Mouse (Mus musculus) urinary bladder, postnatal 10 days (tissue): ENCODE data around the gene Polr3b.

Experiments
- DNase-seq: peaks from one replicate; pipeline ENCODE4 v3.0.0; 2022; ENCODE audit warnings: low spot score

Gene Polr3b

DNA sequence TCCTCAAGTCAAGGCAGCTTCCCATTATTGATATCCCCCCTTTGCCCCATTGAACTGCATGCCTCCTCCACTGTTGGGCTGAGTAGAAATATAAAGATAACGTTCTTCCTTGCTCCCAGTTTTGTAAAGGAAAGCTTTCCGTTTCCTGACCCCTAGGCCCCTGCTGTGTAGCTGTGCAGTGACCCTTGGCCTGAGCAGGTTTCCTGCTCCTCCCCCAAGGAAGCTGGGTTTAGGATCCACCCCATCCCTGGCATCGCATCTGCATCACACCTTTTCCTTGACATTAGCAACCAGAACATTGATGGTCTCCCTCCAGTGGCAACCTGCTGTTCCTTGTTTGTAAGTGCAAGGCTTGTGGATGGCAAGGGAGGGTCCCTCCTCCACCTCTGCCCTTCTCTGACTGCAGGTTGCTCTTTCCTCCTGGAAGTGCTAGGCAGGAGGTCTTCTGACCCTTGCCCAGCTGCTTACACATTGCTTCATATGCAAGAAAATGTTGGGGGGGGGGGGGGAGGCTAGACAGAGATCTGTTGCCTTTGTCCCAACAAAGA is 43.7 kb downstream of the Polr3b start:
- DNase-seq, result no peak

DNA sequence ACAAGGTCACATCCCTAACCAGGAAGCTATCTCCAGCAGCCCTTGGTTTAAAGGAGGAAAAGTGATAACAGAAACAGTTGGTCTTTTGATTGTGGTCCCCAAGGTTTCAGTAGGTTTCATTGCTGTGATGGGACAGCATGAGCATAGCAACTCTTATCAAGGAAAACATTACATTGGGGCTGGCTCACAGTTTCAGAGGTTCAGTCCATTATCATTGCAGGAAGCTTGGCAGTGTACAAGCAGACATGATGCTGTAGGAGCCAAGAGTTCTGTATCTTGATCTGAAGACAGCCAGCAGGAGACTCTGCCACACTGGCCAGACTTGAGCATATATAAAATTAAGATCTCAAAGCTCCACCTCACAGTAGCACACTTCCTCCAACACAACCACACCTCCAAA is 53.6 kb downstream of the Polr3b start:
- no peak for DNase-seq

DNA sequence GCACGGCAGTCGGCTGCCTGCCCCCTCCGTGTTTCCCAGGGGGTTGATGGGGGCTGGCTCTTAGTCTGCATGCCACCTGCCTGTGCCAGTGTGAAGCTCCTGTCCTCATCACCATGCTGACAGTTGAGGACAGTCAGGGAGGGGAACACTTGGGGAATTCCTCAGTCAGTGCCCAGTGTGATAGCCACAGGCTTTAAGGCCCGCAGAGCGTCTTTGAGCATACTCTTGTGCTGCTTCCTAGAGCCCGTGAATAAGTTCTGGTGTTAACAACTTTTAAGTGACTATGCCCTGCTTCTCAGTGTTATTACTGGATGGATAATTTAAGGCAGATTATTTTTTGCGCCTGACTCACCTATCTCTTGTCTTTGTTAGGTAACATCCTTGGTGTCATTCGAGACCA is 54.4 kb downstream of the Polr3b start:
- no peak for DNase-seq

DNA sequence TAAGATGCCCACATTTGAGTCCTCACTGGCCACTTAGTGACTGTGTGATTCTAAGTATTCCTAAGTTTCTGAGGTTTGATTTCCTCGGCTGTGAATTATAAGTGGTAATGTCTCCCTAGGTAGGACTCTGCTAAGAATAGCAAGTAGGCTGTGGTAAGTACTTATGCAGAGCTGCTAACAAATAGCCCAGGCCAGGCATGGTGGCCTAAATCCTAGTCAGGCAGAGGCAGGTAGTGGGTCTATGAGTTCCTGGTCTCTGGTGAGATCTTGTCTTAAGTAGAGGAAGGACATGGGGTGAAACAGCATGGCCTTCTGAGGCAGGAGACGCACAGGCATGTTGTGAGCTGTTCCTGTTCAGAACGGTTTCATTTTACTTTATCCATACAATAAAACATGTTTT is 55.8 kb downstream of the Polr3b start:
- DNase-seq, result no peak

DNA sequence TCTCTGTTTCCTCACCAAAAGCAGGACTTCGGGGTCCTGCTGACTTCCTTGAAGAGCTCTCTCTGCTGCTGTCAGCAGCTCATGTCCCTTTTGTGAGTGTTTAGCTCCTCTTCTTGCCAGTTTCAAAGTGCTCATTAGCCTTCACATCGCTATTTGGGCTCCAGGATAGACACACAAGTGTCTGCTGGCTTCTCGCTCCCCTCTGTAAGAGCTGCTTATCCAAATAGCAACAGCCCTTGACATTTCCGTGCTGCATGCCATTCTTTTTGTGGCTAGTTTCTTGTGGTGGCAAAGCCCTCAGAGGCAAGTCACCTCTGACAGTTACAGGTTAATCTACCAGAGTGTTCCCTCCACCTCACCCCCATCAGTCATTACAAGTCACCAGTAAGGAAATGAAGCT is 56.3 kb downstream of the Polr3b start:
- no peak for DNase-seq

DNA sequence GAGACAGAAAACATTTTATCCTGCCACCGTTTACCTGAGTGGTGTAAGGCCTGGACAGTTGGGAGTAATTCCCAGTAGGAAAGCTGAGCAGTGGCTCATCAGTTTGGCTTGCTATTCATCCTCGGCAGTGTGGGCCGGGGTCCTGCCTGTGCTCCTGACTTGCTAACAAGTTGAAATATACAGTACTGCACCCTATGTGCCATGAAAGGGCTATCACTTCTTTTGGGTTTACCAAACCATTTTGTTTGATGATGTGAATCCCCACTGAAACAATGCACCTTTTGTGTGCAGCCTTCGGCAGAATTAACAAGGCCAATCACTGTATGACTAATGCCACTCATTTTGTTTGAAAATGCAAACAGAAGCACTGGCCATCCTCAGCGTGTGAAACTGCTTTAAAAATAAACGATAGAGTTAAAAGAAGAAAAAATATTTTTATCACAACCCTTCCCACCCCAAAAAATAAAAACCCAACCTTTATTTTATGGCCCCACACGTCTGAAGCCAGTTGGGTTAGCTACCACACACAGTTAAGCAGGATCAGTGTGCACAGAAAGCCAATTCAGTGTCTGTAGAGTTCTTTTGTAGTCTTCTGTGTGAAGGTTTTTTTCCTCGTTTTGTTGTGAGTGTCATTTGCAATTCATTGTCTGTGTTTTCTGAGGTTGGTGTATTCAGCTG is 63.5 kb downstream of the Polr3b start:
- no peak for DNase-seq

DNA sequence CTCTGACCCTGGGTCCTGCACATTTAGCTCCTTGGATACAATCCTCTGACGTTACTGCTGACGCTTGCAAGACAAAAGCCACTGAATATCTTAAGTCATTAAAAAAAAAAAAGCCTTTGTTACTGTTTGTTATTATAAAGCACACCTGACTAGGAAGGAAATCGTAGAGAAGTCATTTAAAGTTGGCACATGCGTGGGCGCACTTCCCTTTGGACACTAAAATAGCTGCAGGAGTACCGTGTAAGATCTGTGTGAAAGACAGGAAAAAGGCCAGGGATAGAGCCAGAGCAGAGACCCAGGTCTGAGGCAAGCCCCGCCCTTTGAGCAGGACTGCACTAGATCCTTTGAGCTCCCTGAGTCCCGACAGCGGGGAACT is 64.0 kb downstream of the Polr3b start:
- no peak for DNase-seq

DNA sequence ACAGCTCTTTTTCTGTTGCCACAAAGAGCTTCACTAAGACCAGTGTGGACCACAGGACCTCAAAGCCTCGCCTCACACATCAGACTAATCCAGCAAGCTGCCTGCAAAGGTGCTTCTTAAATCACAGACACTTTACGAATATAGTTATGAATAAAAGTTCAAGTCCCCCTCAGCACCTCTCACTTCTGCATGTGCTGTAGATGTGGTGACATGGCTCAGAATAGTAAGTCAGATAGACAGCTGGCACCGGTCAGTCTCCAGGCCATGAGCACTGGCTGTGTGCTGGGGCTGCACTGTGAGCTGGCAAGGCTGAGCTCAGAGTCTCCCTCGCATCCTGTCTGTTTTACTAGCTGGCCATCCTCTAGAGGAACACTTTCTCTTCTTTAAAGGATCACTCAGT is 64.6 kb downstream of the Polr3b start:
- no peak for DNase-seq

DNA sequence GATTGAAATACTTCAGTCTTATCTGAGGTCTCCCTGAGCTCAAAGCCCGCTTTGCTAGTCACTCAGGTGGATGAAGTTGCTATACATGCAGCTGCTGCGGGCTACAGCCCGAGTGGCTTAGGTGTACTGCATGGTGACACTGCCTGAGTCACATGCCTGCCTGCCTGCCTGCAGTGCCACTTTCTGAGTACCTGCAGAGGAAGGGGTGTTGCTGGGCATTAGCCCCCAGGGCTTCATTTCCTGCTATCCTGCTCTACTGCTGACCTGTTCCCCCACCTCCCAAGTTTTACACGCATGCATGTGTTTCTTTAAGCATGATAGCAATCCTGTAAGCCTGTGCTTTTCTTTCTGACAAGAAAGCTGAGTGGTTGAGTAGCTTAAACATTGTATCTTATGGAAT is 65.6 kb downstream of the Polr3b start:
- DNase-seq, result no peak

DNA sequence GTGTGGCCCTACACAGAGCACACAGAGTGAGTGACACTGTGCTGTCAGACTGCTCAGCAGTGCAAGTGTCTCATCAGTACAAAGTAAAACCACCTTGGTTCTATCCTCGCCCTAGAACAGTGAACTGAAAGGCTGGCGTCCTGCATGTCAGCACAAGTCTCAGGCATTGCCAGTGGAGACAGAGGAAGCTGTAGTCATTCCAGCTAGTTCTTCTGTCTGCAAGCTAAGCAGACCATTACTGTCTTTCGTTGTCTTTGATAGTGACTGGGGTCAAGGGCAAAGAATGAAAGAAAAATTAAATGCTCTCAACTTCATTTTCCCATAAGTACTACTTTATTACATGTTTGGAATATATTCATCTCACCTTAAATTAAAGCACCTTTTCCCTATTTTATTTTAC is 67.8 kb downstream of the Polr3b start:
- DNase-seq, result no peak

DNA sequence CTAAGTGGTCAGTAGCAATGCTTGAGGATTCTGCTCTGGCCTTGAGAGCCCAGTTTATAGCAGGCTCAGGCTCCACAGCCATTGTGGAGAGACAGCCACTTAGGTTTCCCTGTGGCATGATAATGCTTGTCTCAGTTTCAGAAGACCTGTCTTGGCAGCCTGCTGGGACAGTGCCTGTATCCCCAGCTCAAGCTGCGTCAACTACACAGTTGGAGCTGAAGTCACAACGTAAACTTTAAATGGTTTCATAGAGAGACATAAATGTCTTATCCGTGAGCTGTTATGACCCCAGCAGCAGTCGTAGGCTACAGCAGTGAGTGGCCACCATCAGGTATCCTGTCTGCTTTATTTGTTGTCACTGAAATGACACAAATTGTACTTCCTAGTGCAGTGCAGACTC is 68.7 kb downstream of the Polr3b start:
- DNase-seq, result no peak

DNA sequence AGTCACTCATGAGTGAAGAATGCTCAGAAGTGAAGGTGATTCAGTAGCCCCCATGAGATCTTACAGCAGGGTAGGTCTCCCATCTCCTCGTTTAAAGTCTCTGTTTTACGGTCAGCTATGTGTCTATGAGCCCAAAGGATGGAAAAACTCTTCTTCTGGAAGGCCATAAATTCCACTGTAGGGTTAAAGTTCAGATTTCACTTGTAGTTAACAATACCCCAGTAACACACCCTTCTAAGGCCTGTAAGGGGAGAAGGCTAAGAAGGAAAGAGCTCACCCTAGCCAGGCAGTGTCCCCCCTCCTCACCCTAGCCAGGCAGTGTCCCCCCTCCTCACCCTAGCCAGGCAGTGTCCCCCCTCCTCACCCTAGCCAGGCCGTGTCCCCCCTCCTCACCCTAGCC is 69.6 kb downstream of the Polr3b start:
- no peak for DNase-seq

DNA sequence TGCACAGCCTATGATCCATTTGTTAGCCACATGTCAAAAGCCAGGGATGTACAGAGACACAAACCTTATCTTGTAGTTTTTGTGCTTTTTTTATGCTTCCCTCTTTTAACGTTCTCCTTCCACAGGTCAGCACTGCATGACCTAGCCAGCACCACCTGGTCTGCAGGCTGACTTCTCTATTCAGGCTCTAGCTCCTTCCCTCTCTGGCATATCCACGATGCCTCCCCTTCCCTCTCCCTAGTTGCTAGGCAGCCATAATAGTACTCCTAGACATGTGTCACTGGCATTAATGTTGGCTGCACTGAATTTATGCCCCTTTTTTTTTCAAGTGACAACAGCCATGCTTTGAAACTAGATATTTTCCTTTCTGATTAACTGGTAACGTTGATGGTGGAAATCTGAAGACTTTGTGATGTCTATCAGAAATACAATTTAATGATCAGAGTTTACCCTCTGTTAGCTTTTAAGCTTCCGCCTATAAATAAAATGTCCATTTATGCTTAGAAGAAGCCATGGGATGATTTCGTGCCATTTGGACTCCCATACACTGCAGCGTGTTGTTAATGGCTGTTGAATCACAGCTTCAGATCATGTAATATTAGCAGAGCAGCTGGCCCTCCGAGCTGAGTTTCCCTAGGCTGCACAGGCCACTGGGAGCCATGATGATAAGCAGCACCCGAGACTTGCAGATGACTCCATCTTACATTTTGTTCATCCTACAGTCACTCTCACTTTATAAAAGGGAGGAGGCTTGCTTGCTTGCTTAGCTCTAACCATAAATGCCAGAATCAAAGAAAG is 71.9 kb downstream of the Polr3b start:
- no peak for DNase-seq

DNA sequence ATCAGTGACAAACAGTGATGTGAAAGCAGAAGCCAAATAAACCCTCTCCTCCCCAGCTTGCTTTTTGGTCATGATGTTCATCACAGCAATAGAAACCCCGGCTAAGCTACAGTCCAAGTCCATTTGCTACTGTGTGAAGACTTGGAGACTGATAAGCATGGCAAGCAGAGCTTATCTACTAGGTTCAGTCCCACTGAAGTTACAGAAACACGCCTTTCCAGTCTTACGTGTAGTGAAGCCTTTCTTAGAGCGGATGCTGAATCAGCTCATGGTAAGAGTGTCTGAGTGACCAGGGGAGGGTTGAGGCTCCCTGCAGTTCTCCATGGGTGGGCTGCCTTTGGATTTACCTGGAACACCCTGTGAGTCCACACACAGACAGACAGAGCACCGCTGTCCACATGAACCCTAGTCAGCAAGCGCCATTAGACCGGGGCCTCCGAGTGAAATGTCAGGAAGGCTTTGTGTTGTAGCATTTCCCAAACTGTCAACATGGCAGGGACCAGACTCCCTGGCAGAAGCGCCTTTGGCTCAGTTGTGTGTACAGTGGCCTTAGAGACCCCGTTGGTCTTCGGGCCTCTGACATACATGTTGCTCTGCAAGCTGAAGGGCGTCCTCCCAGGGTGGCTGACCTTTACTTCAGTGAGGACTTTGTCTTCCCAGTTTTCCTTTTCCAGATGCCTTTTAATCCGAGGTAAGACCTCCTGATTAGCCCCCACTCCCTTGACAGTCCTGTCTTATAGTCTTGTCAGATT is 78.3 kb downstream of the Polr3b start:
- no peak for DNase-seq

DNA sequence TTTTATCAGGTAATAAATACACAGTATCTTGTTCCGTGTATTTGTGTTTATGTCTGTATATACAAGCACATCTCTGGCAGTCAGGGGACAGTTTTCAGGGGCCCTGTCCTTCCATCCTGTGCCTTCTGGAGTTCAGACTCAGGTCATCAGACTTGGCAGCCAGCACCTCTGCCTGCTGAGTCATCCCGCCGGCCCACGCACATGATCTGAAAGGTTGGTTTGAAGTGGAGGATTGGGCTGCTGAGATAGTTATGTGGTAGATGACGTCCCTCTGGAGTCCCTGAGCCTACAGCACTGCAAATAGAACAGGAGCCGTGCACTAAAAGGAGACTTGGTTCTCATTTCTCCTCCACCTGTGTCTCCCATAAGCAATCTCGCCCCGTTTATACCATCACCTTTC is 79.0 kb downstream of the Polr3b start:
- no peak for DNase-seq

DNA sequence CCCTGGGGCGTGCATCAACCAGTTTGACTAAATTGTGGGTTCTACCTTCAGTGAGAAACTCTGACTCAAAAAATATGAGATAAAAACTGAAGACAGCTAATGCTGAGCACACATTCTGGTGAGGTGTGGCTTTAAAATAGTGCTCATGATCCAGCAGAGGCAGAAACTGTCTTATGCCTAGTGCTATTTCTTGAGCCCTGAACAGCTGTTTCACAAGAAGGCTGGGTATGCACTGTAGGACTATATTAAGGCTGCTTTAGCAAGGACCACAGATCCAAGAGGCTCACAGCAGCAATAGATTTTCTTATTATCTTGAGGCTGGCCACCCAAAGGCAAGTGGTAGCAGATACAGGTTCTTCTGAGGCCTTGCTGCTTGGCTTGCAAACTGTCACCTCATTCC is 80.0 kb downstream of the Polr3b start:
- no peak for DNase-seq

DNA sequence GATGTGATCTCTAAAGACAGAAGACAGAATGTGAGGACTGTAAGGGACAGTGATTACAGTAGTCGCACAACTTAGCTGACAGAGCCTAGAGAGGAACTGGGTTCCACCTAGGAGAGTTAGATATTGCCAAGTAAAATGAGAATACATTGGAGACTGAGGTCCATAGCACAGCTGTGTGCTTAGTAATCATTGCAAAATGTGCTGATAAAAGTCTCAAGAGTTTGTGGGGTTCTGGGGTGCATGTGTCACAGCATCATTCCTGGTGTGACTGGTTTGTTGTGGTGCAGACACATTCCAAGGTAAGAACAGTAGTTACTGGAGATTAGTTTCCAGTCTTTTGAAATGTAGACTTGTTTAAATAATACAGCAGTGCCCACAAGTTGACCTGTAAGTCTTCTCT is 82.5 kb downstream of the Polr3b start:
- no peak for DNase-seq

DNA sequence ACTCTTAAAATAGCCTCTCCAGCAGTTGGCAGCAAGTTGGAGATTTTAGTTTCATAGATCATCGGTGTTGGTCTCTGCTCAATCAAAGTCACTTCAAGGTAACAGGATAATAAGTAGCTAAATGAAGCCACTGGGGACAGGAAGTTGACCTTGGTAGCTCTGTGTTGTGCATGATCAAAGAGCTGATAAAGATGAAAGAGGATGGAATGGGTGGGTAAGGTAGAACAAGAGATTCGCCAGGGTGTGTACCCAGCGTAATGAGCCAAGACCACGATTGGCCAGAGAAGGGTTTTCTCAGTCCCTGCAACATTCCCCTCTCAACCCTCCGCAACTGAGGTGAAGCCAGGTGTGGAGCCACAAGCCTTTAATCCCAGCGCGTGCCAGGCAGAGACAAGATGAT is 83.1 kb downstream of the Polr3b start:
- no peak for DNase-seq

DNA sequence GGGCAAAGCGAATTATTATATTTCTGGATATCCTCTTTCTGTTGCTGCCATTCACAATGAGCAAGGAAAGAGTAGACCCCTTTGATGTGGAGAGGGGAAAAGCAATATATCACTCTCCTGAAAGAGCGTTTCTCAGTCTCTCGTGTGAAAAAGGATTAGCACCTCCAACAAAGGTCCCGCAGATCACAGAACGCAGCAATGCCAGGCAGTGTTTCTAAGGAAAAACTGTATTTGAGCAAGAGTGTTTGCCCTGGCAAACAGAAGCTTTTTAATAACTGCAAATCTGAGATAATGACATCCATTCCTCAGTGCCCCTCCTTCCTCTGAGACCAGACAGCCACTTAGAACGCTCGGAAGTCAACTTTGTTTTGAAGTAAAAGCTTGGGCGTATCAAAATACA is 84.5 kb downstream of the Polr3b start:
- DNase-seq, result no peak

DNA sequence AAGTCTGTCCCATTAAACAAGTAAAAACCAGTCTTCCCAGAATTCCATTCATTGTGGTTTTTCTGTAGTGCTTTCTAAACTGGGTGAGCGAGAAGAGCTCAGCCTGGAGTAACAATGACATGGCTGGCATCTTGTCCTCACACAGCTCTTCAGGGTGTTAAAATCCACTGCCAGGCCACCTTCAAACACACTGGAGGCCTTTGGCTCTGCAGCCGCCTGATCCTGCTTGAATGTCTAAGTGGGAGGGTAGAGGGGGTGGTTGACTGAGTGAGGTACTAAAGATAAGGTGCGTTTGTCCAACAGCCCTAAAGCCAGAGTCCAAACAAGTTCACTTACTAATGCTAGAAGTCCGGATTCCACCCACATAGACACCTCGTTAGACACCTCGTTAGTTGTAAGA is 85.1 kb downstream of the Polr3b start:
- no peak for DNase-seq

DNA sequence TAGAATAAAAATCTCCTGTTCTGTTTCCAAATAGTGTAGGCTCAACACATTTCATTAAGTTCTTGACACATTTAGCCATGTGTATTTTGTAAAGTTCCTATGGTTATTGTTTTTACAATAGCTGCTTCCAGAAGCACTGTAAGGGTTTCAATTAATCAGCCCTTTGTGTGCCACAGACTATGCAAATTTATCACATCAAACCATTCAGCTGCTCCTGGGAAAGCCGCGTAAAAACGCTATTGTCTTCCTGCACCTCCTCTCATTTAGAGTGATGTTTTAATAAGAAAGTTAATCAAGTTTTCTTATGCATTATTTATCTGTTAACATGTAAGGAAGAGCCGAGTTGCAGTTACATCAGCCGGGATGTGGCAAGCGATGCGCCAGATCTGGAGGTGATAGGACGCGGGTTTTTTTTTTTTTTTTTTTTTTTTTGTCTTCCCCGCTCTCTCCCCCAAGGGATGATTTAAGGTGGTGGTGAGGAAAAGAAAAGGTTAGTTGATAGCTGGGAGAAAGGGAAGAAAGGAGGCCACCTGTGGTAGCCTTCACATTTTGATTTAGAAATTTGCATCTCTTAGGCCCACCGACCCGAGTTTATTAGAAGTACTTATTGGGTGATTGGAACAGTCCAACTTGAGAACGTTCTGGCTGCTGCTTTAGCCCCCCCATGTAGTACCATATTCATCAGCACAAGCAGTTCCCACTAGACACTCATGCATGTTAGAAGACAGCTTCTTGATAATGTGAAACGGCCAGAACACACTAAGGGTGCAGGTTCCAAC is 85.8 kb downstream of the Polr3b start:
- DNase-seq, result no peak

DNA sequence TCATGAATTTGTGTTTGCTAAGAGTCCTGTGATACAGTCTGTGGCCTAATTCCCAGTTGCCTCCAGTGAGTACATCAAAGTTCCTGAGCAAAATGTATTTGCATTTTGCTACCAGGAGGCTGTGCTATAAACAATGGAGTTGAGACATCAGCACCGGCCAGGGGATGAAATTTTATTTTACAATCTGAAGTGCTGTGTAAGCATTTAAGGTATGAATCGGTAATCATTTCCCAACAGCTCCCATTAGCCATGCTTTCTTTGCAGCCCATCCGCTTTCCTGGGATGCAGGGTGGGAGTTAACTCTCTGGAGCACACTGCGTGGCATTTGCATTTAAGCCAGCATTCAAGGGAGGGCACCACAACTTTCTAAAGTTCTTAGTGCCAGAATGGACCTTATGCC is 88.1 kb downstream of the Polr3b start:
- DNase-seq, result no peak
